Mouse (Mus musculus): ENCODE data around the gene Mrm2.

The Mrm2 gene

DNA sequence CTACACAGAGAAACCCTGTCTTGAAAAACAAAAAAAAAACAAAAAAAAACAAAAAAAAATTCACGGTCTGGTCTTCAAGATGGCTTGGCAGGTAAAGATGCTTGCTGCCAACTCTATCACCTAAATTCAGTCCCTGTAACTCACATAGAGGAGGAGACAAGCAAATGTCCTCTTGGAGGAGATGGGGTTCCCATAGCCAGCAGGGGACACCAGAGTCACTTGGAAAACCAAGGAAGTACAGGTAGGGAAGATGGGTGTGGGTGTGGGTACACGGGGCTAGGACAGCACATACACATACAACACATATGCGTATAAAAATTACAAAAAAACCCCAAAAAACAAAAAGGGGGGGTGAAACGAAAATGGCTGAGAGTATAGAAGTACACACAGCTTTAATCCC is 11.2 kb upstream of the Mrm2 start:
- DNase-seq = no peak

DNA sequence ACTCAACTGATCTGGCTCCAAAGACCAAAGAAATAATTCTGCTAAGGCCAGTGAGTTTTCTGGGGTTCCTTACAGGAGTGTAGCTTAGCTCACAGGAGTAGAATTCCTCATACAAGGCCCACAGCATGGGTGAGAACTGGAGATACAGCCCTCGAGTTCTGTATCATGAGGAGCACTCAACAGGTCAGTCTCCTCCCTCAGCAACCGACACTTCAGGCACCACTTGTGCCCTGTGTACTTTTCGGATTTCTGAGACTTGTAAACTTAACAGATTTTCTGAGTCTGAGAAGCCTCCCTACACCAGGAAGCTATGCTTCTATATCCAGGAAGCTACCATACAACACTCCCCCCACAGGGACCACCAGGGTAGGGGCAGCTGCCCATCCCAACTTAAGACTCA is 8.1 kb upstream of the Mrm2 start:
- peak; percentile 20 for DNase-seq

DNA sequence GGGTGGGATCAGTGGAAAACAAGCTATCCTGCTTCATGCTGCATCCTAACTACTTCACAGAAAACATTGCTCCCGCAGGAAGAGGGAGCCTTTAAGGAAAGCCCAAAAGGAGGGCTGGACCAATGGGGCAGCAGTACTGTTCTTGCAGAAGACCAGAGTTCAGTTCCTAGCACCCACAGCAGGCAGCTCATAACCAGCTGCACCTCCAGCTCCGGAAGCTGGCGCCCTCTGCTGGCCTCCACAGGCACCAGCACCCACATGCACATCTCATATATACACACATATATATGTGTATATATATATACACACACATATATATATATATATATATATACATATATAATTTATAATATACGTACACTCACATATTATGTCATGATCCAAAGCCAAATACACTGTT is 7.1 kb upstream of the Mrm2 start:
- DNase-seq = no peak

DNA sequence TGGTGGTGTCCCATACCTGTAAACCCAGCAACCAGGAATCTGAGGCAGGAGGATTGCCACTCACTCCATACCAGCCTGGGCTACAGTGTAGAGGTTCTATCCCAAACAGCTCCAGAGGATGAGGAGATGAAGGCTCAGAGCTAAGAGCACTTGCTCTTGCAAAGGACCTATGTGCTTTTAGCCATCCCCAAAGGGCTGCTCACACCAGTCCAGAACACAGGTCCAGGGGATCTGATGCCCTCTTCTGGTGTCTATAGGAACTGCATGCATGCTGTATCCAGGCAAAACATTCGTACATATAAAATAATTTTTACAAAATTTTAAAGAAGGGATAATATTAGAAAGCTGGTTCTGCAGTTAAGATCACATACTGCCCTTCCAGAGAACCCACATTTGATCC is 5.0 kb upstream of the Mrm2 start:
- DNase-seq = peak; percentile 59

DNA sequence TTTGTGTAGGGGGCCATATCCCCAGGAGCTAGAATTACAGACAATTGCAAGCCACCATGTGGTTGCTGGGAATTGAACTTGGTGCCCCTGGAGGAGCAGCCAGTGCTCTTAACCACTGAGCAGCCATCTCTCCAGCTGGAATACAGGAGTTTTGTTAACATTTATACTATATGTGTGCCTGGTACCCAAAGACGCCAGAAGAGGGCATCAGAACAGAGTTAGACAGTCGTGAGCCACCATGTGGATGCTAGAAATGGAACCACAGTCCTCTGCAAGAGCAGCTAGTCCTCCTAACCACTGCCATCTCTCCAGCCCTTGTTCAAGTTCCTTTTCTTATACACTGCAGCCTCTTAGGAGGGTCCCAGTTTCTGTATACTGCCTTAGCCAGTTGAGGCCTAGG is 1.9 kb upstream of the Mrm2 start:
- DNase-seq = peak; percentile 30

DNA sequence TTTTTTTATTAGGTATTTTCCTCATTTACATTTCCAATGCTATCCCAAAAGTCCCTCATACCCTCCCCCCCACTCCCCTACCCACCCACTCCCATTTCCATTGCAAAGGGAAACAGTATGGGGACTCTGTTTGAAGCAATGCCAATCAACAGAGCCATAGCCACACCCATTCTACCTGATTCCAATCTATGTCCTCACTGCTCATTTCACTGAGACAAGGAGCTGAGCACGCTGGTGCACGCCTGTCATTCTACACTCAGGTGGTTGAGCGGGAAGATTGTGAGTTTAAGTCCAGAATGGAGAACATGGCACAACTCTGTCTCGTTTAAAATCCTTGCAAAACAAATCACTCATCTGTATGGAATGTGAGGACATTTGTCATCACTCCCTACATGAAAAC is 821 bp upstream of the Mrm2 start:
- DNase-seq = no peak

DNA sequence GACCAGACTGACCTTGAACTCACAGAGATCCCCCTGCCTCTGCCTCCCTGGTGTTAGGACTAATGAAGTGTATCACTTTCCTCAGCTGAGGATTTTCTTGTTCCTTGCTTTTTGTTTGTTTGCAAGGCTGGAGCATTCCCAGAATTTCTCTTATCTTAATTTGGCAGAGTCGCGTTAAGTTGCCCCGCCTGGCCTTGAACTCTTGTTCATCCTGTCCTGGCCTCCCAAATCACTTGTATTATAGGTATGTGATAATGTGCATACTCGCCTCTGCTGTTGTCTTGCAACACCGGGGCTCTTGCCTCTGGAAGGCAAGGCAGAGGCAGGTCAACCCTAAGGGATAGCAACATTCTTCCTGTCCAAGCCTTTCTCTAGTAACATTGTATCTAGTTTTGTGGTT is 7.6 kb downstream of the Mrm2 start:
- DNase-seq = no peak

DNA sequence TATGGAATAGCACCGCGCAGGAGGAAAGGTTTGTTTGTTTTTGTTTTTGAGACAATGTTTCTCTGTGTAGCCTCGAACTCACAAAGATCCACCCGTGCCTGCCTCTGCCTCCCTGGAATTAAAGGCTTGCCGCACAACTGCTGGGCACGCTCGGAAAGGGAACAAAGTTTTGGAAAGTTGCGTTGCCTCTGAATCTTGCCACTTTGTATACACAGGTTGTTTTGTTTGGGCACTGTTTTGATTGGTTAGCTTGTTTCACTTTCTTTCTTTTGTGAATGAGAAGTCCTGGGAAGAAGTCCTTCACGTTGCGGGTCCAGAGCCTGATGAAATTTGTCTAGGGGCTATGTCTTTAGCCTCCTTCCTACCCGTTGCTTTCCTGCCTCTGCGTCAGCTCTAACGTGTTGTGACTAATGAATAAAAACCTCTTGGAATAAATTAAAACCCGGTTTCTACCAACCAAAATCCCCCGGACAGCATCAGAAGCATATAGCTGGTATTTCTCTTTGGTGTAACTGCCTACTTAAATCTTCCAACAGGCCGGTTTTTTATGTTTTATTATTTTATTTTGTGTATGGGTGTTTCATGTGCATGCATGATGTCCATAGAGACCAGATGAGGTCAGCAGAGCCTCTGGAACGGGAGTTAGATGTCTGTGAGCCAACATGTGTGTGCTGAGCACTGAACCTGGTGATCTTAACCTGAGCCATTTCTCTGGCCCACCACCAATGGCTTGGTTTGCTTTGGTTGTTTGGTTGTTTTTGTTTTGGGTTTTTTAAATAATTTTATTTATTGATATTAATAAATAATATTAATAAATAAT is 9.7 kb downstream of the Mrm2 start:
- no peak for DNase-seq

DNA sequence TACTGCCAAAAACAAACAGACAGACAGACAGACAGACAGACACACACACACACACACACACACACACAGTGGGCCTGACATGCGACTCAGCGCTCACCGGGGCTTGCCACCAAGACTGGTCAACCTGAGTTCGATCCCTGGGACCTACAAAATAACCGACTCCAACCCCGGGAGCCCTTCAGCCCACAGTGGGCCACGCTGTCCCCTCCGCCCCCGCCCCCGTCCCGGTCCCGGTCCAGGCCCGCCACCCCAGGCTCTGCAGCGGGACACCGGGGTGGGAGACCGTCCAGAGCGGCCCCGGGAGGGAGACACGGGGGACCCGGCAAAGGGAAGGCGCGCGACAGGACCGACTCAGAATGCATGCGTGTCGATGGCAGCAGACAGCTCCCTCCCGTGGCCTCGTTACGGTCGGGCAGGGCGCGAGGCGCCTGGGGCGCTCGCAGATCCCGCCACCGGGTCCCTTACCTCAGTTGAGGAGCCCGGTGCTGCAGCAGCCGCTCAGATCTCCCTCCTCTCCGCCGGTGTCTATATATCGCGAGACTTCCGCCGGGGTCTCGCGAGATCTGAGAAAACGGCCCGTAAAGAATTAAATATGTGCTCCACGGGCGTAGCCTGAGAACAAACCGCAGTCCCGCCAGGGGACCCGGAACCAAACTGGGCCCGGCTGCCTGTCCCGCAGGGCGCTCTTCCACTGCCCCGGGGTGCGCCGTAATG is 10.5 kb downstream of the Mrm2 start, which contains the start of the genes Mad1l1 and Nudt1:
TSS of gene Mad1l1 (minus strand) at position 511 of the 714 bp plus-strand sequence.
TSS of gene Nudt1 (plus strand) at position 615 of the 714 bp plus-strand sequence.
- peak; percentile 96 for DNase-seq

DNA sequence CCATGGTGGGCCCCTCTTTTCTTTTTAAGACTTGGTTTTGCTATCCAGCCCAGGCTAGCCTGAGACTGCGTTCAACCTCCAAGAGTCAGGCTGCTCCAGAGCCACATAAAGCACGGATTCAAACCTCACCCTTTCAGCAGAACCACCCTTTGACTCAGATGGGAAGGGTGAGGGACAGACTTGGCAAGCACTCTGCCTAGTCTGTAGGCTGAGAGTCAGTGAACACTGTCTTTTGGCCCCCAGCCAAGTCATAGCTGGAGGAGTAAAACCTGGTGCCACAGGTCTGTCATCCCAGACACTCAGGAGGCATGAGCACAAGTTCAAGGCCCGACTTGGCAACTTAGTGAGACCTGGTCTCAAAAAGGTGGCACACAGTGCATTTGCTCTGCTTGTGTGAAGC is 15.0 kb downstream of the Mrm2 start:
- DNase-seq = no peak

DNA sequence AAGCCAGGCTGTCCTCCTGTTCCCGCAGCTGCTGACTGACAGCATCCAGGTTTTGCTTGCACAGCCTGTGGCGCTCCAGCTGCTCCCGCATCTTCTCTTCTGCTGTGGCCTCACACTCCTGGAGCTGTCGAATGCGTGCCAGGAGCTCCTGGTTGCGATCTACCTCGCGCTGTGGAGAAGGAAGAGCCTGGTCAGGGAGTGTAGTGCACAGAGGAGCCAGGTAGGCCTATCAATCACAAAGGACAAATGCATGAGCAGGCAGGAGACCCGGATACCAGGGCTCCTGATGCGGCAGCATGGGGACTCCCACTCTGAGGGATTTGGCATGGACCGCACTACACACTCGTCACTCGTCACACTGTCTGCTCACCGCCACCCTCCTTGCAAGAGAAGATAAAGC is 24.1 kb downstream of the Mrm2 start:
- no peak for DNase-seq

DNA sequence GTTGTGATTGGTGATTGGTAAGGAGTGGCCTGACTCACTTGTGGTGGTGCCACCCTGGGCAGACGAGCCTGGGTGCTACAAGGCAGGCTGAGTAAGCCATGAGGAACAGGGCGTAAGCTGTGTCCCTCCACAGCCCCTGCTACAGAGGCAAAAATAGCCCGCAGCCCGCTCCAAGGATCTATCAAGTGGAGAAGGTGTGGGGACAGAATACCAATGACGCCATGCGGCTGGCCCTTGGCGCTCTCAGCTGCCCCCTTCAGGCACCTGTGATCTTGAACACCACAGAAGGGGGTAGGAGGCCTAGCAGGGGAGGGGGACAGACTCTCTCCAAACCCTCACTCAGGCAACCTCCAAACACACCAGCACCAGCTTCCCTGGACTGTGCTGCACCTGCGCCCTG is 25.7 kb downstream of the Mrm2 start:
- DNase-seq = no peak

DNA sequence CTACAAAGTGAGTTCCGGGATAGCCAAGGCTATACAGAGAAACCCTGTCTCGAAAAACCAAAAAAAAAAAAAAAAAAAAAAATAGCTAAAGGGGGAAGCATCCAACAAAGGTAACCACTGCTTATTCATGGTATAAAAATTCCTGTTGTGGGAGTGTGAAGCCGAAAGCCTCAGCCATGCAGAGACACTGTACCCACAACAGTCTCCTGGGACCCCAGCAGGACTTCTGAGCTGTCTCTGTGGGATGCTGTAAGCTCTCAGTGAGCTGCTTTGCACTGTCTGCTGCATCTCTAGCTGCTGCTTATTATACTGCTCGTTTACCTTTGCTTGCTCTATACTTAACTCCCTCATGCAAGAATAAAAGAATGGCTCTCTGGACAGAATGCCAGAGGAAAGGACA is 33.4 kb downstream of the Mrm2 start:
- no peak for DNase-seq

DNA sequence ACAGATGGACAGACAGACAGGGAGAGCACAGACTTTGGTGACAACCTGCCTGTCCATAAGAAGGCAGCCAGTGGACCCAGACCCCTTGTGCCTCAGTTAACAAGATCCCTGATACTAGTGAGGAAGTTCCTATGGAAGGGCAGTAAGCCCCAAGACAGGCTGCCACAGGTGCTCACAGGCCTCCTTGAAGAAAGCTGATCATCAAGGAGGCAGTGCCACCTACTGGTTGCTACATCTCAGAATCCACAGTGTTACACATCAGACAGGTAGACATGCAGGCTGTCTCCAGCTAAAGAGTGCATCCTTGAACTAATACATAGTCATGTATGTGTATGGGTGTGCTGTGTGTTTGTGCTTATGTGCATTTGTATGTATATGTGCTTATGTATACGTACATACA is 39.5 kb downstream of the Mrm2 start:
- DNase-seq = peak; percentile 61

DNA sequence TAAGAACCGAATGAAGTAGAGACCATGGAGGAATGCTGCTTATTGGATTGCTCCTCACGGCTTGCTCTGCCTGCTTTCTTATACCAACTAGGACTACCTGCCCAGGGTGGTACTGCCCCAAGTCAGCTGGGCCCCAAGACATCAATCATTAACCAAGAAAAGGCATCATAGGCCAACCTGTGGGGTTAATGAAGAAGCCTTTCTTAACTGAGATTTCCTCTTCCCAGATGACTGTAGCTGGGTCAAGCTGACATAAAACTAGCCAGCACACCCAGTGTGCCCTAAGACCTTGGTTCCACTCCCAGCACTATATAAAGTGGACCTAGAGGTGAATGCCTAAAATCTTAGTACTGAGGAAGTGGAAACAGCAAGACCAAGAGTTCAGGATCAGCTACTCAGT is 42.5 kb downstream of the Mrm2 start:
- DNase-seq = no peak

DNA sequence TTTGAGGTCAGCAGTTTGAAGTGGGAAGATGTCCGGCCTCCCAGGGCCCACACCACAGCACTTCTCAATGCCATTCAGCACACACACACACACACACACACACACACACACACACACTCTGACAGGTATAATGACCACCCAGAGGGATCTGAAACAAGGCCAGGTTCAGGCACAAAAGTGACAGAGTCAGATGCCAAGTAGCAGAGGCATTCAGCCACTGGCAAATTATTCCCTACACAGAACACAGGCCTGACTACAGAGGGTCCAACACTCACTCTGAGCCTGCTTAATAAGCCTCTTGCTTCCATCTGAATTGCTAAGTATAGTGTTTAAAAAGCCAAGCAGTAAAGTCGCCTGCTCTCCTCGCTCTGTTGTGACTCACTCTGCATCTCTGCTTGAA is 43.4 kb downstream of the Mrm2 start:
- DNase-seq = no peak

DNA sequence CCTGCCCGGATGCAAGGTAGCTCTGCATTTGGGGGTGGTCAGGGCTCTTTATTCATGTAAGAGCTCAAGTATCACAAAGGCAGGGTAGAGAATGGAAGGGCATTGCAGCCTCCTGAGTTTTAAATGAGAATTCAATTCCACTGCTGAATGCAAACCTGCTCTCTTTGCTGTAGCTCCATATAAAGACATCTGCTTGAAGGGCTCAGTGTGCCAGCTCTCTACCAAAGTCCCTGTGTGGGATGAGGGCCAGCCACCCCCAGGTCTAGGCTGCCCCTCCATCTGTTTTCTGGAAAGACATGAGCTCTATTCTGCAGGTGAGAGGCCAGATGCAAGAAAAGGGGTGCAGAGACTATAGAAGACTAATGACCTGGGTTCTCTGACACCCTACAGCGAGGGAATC is 46.9 kb downstream of the Mrm2 start:
- DNase-seq = no peak

DNA sequence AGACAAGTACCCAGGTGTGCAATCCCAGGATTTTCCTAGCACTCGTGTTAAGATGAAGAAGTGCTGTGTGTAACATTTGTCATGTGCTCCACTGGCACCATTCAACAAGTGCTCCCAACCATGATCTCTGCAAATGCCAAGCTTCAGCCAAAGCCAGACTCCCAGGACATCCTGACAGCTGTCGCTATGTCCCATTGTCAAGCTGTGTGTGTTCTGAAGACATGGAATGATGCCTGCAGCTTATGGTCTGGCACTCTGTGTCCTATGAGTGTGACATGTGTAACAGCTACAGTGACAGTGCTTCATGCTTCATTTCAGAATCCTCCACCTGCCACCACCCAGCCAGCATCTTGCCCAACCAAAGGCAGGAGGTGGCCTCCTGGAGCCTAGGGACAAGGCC is 47.7 kb downstream of the Mrm2 start:
- DNase-seq = no peak

DNA sequence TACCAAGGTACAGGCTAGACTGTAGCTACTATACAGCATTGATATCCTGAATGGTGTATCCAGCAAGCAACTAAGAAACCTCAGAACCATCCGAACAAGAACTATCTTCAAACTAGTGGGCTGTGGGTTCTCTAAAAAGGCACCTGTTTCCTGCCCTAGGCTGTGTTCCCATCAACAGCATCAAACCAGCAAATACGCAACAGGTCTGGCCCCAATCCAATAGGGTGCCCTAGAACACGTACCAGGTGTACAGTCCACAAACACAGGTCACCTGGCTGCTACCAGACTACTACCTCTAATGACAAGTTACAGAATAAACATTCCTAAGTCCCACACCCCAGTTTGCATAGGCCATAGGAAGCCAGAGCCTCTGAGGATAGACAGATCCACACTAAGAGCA is 48.8 kb downstream of the Mrm2 start:
- no peak for DNase-seq

DNA sequence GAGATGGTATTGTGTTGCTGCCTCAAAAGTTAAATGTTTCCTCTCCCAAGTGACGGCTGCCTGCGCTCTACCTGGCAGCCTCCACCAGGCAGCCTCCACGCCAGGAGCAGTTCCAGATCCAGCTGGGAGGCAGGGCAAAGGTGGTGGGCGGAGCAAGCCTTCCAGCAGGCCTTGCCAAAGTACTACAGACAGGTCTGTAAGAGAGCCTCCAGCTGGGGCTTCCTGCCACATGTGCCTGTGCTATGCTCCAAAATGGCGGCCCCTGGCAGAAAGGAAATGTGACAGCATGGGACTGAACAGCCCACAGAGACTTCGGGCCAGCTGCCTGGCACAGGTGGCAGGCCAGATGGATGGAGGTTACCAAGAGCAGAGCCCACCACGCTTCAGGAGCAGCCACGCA is 49.3 kb downstream of the Mrm2 start:
- peak; percentile 42 for DNase-seq

DNA sequence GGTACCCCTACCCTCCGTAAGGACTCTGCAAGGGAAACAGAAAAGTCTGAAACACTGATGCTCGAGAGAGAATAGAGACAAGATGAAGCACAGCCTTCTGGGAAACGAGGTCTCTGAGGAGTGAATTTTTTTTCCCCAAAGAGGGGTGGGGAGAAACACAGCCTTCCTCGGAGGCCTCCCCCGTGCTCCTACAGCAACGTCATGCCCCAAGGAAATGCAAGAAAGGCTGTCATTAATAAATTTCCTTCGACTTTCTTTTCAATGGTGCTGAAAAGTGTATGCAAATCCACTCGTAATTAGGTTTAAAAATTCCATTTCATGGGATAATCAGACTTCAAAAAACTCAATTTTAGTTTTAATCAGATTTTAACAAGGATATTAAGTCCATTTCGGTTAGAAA is 51.5 kb downstream of the Mrm2 start:
- no peak for DNase-seq
